Mouse (Mus musculus) forebrain, embryonic 10.5 days (tissue): Measurements from ENCODE around the gene Cd47. TPM values are rescaled to one million over a fixed set of nuclear protein-coding genes. Genes with fewer than 3 reads are reported as not detected.

Experiments used
- DNase-seq: peaks from one replicate; pipeline ENCODE4 v3.0.0-alpha.2; 2017; ENCODE audit warnings: low spot score; ENCODE audit errors: extremely low spot score
- H3K27ac ChIP-seq: fragments of 300-500 bp; sonication (generic); 2 replicates; pipeline ENCODE4 v1.5.1; 2016; ENCODE audit warnings: mild to moderate bottlenecking
- H3K27me3 ChIP-seq: fragments of 300-500 bp; sonication (generic); 2 replicates; pipeline ENCODE4 v1.6.1; 2016; ENCODE audit warnings: mild to moderate bottlenecking; ENCODE audit not compliant: poor library complexity, severe bottlenecking
- H3K36me3 ChIP-seq: fragments of 300-500 bp; sonication (generic); replicated peaks from 2 replicates; pipeline ENCODE4 v1.6.1; 2016; ENCODE audit warnings: mild to moderate bottlenecking, moderate library complexity
- H3K4me1 ChIP-seq: fragments of 300-500 bp; sonication (generic); 2 replicates; pipeline ENCODE4 v1.6.1; 2016
- H3K4me3 ChIP-seq: fragments of 300-500 bp; sonication (generic); 2 replicates; pipeline ENCODE4 v1.5.1; 2016; ENCODE audit warnings: mild to moderate bottlenecking, moderate library complexity
- H3K9me3 ChIP-seq: fragments of 300-500 bp; sonication (generic); 2 replicates; pipeline ENCODE4 v1.6.1; 2016; ENCODE audit warnings: mild to moderate bottlenecking, moderate library complexity
- WGBS: fragments of 180-500 bp; shearing (Covaris S2); methylation state at CpG from one replicate; pipeline ENCODE4 v1.1.7; 2016; 5-methylcytosine and 5-hydroxymethylcytosine counted together
- polyA plus RNA-seq: library from polyadenylated mRNA; unstranded; fragments of >200 nt; fragmentation: Nextera tagmentation; extraction: Ambion mirVana; gene quantifications from 2 replicates; pipeline ENCODE4 v1.2.1, GENCODE M21; 2016

The Cd47 gene
- polyA plus RNA-seq, 1 experiment from 2014 or later = 32.8 TPM

DNA sequence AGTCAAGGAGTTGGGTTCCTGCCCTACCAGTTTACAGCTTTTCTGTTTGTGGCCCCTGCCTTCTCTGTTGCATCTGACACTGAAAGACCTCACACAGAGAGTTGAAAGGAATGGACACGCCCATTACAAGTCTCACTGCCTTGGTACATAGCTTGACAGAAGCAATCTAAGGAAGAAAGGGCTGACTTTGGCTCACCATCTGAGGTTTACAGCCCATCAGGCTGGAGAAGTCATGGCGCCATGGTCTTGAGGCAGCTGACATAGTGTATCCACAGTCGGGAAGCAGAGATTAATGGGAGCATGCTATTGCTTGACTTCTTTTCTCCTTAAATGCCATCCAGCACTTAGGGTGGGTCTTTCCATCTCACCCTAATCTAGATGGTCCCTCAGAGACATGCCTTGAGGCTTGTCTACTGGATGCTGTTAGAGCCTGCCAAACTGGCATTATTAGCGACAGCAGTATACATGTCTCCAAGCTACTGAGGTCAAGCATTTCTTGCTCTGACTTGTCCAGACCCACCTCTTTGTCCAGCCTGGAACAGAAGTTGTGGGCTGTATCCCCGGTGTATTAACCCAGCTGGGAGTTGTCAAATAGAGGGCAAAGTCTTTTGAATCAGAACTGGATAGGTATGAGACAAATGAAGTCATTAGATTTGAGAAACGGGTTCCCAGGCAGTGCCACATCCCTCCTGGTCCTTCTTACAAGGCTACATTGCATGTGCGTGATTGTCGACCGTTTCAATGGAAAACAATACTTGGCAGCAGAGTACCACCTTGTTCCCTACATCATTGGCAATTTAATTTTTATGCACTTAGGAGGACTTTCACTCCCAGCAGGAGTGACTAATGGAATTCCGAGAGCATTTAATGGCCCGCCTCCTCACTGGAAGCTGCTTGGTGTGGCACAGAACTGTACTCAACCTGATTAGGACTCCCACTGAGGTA, 115.5 kb downstream of the Cd47 start:
- no peak for DNase-seq
- Histone ChIP-seq H3K4me3 (no peak overlapping the region), H3K9me3 (no peaks in the 10 kb centered on the region), H3K27ac (no peak overlapping the region), H3K27me3 (no peaks in the 10 kb centered on the region), H3K36me3 (no peaks in the 10 kb centered on the region; the same call in 1 of the 2 replicates), H3K4me1 (no peaks in the 10 kb centered on the region)
- 90% methylated on average over 11 of the region's 11 CpGs for WGBS

DNA sequence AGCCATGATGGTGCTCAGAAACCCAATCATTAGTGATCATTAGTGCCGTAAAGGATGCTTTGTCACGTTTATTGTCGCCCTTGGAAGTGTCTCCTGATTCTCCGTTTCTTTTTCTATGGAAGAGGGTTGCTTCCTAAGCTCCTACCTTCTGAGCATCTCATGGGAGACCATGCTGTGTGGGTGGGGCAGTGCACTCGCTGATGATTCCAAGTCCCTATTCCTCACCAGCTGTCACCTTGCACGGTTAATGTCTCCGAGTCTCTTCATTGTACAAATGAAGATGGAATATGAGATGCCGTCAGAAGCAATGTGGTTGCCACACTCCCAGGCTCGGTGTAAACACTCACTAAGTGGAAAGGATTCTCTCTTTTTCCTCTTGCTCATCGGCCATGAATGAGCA, 119.9 kb downstream of the Cd47 start:
- WGBS = 89% methylated on average over 10 of the region's 10 CpGs
- Histone ChIP-seq H3K27ac (no peak overlapping the region), H3K27me3 (no peaks in the 10 kb centered on the region), H3K9me3 (no peaks in the 10 kb centered on the region), H3K4me1 (no peaks in the 10 kb centered on the region), H3K4me3 (no peak overlapping the region), H3K36me3 (no peaks in the 10 kb centered on the region)
- DNase-seq = no peak

DNA sequence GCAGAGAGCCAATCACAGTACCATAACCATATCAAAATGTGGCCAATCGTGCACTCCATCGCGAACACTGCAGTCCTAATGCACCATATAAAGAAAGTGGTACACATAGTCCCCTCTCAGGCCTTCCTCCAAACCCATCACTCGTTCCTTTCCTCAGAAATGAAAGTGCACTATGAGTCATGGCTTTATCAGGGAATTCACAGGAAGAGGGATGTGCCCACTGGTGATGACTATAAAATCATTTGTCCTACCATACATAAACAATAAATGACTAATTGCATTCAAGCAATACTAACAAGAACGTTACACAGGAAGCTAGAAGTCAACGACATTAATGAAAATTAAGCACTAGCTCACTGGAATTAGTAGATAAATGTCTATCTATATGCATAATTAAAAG, 121.3 kb downstream of the Cd47 start:
- no peaks in the 10 kb centered on the region for H3K4me1 ChIP-seq
- no peaks in the 10 kb centered on the region for H3K36me3 ChIP-seq
- no peaks in the 10 kb centered on the region for H3K27me3 ChIP-seq
- DNase-seq = no peak
- no peak overlapping the region for H3K4me3 ChIP-seq
- H3K27ac ChIP-seq = no peak overlapping the region
- 92% methylated on average over 6 of the region's 6 CpGs for WGBS
- no peaks in the 10 kb centered on the region for H3K9me3 ChIP-seq

DNA sequence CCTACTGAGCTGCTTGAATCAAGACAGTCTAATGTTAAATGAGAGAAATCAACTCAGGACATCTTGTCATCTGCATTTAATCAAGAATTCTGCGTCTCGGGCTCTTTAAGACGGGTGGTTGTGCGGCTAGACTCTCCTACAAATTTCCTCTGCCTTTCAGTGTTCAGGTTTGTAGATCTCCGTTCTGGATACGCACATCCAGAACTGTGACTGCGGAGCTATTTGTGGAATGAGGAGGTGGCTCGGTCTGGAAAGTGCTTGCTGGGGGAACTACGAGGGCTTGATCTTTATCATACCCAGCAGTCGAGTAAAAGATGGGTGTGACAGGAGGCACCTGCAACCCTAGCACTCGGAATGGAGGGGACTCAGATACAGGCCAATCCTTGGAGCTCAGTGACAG, 121.8 kb downstream of the Cd47 start:
- DNase-seq = no peak
- Histone ChIP-seq H3K27ac (no peak overlapping the region), H3K4me3 (no peak overlapping the region), H3K4me1 (no peaks in the 10 kb centered on the region), H3K9me3 (no peaks in the 10 kb centered on the region), H3K36me3 (no peaks in the 10 kb centered on the region), H3K27me3 (no peaks in the 10 kb centered on the region)
- 91% methylated on average over 11 of the region's 11 CpGs for WGBS

GRCm38 (mm10) chr16:49923720-49924119, 123.4 kb downstream of the Cd47 start:
- Histone ChIP-seq H3K27me3 (no peaks in the 10 kb centered on the region), H3K4me3 (no peak overlapping the region), H3K27ac (no peak overlapping the region), H3K4me1 (no peaks in the 10 kb centered on the region), H3K36me3 (no peaks in the 10 kb centered on the region), H3K9me3 (no peaks in the 10 kb centered on the region)
- DNase-seq = no peak
- WGBS = 88% methylated on average over 9 of the region's 9 CpGs

- no peaks in the 10 kb centered on the region for H3K4me1 ChIP-seq
- no peaks in the 10 kb centered on the region for H3K36me3 ChIP-seq
- no peak overlapping the region for H3K27ac ChIP-seq
- no peak for DNase-seq
- no peak overlapping the region for H3K4me3 ChIP-seq
- WGBS = 78% methylated on average over 1 of the region's 1 CpGs
- no peaks in the 10 kb centered on the region for H3K9me3 ChIP-seq
- H3K27me3 ChIP-seq = no peaks in the 10 kb centered on the region
Observed at GRCm38 (mm10) chr16:49924941-49925340, 124.6 kb downstream of the Cd47 start.

DNA sequence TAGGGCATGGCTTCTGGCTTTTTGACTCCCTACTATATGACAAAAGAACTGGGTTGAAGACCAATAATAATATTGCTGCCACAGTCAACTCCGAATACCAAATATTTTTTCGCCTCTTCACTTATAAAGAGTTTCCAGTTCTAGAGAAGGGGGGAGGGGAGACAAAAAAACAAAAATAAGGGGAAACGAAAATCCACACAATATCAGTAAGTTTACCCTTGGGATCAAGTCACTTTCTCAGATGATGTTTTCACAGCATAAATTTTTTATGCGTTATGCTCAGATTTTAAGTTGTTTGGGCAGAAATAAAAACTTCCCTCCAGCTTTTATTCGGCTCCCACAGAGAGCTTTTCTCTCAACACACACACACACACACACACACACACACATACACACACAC, 132.9 kb downstream of the Cd47 start:
- DNase-seq = no peak
- 90% methylated on average over 5 of the region's 5 CpGs for WGBS
- Histone ChIP-seq H3K4me1 (peaks cover 16% of the 10 kb centered on the region), H3K27me3 (no peaks in the 10 kb centered on the region), H3K27ac (no peak overlapping the region), H3K9me3 (no peaks in the 10 kb centered on the region), H3K4me3 (no peak overlapping the region), H3K36me3 (no peaks in the 10 kb centered on the region)

- no peak for DNase-seq
- Histone ChIP-seq H3K36me3 (no peaks in the 10 kb centered on the region), H3K27ac (no peak overlapping the region), H3K27me3 (no peaks in the 10 kb centered on the region), H3K9me3 (no peaks in the 10 kb centered on the region), H3K4me3 (no peak overlapping the region), H3K4me1 (peaks cover 16% of the 10 kb centered on the region)
- 92% methylated on average over 6 of the region's 6 CpGs for WGBS
Observed at GRCm38 (mm10) chr16:49936008-49936443, 135.7 kb downstream of the Cd47 start.

DNA sequence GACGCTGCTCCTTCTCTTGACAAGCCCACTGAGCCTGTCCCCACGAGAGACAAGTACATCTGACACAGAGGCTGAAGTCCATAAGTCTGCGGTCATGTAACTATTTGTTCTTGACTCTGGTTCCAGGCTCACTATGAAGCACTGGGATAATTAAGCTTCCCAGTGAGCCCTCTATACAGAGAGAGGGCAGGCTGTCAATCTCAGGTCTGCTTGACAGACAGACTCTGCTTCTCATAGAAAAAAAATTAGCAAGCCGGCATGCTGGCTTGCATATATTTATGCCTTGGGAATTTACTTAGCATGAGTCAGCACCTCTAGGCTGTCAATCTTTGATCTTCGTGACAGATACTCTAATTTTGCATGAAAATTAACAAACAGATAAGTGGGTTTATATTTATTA, 136.5 kb downstream of the Cd47 start:
- H3K27ac ChIP-seq = no peak overlapping the region
- WGBS = 68% methylated on average over 5 of the region's 5 CpGs
- no peaks in the 10 kb centered on the region for H3K9me3 ChIP-seq

DNA sequence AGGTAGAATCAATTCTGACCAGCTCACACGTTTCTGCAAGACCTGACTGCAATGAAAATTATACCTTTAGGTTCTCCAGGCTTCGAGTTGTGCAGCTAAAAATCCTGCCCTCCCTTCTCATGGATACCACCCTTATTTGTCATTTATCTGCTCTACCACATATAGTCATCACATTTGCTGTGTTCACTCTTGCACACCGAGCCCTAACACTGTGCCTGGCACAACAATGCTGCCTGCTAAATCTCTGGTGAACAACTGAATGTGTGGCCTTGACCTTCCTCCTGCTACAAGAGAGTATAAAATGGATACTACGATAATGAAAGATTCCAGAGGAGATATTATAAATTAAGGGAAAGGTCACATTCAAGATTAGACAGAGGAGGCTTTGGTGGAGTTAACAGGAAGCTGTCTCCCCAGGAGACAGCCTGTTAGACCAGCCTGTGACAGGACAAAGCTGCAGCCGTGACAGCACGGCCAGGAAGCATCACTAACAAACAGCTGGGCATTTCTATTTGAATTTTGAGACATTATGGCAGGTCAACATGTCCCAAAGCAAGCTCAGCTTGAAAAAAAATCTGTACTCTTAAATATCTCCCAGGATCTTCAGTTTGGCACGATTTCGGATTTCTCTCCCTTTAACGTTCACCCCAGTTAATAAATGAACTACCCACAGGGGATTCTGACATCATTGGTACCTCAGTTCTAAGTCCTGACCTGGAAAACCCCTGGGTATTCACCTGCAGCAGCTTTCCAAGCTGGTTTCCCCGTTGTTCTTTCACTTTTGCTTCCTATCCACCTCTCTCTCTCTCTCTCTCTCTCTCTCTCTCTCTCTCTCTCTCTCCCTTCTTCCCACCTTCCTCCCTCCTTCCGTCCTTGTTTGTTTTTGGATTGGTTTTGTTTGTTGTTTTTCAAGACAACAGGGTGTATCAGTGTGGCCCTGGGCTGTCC, 137.2 kb downstream of the Cd47 start:
- Histone ChIP-seq H3K27ac (no peak overlapping the region), H3K4me3 (no peak overlapping the region), H3K27me3 (no peaks in the 10 kb centered on the region), H3K36me3 (no peaks in the 10 kb centered on the region), H3K9me3 (no peaks in the 10 kb centered on the region), H3K4me1 (peaks cover 16% of the 10 kb centered on the region)
- WGBS = 74% methylated on average over 11 of the region's 11 CpGs
- DNase-seq = no peak

More for the DNA sequence above, 136.5 kb downstream of the Cd47 start:
- Histone ChIP-seq H3K4me1 (peaks cover 16% of the 10 kb centered on the region), H3K36me3 (no peaks in the 10 kb centered on the region), H3K27me3 (no peaks in the 10 kb centered on the region), H3K4me3 (no peak overlapping the region)
- DNase-seq = no peak

DNA sequence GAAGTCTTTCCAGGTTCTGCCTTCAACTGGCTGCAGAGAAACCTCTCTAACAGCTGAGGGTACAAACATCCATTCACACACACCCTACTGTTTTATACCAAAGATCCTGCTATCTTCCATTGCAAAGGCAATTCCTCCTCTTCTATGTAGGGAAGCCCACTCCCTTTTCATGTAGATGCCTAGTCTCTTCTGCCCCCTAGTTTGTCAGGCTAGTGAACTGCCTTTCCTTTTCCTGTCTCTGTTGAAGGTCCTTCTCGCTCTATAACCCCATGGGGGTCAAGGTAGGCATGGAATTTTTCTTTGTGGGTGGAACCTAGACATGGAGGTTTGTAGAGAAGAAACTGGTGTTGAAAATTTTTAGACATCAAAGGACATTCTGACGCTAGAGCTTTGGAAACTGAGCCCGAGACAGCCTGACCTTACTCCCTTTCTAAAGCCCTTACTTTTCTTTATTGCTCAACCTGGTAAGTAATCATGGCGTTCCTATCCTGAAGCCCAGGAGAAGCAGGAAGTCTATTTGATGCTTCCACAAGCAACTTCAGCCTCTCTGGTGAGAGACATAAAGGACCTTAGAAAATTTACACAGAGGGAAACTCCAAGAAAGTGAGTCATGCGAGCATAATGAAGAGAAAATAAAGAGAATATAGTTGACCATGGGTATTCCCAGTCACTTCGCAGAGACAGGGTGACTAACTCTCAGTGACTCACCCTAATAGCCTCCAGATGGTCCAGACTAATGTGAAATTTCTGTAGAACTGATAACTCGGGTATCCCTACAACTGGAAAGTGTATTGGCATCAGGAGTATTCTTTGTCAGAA, 138.4 kb downstream of the Cd47 start:
- Histone ChIP-seq H3K9me3 (no peaks in the 10 kb centered on the region), H3K4me3 (no peak overlapping the region), H3K27me3 (no peaks in the 10 kb centered on the region), H3K4me1 (peaks cover 16% of the 10 kb centered on the region), H3K36me3 (no peaks in the 10 kb centered on the region), H3K27ac (no peak overlapping the region)
- no peak for DNase-seq
- WGBS = 80% methylated on average over 7 of the region's 7 CpGs

- DNase-seq = no peak
- WGBS = 90% methylated on average over 2 of the region's 2 CpGs
- H3K4me1 ChIP-seq = peaks cover 16% of the 10 kb centered on the region
- no peaks in the 10 kb centered on the region for H3K9me3 ChIP-seq
- H3K4me3 ChIP-seq = no peak overlapping the region
- no peak overlapping the region for H3K27ac ChIP-seq
- no peaks in the 10 kb centered on the region for H3K36me3 ChIP-seq
- H3K27me3 ChIP-seq = no peaks in the 10 kb centered on the region
Observed at GRCm38 (mm10) chr16:49939376-49939775, 139.0 kb downstream of the Cd47 start.
